Mouse (Mus musculus): ENCODE results near the gene Cic. TPM values are rescaled to one million over a fixed set of nuclear protein-coding genes. Genes with fewer than 3 reads are reported as not detected.

The Cic gene
- polyA plus RNA-seq, 2 experiments: 48.9 to 155 TPM

- no peak for TF ChIP-seq POLR2A (IDR thresholded peaks at IDR 0.05; ENCODE audit: borderline replicate concordance, extremely low read depth, insufficient read depth, insufficient read length)
- DNase-seq (ENCODE audit: low spot score): peak; percentile 85
- H3K9me3 ChIP-seq (ENCODE audit: control insufficient read depth, low read length): no peaks in the 10 kb centered on the region
- H3K4me2 ChIP-seq (replicated peaks; ENCODE audit: low read depth, low read length, severe bottlenecking): peak overlapping the region; percentile 95
- WGBS: under 1% methylated on average over 34 of the region's 73 CpGs
- H3K27me3 ChIP-seq (ENCODE audit: control insufficient read depth, insufficient read depth, low read length): no peaks in the 10 kb centered on the region
- H3K9ac ChIP-seq (ENCODE audit: low read depth, low read length, severe bottlenecking): peak overlapping the region; percentile 91
- peak; percentile 67 for ATAC-seq (ENCODE audit: low FRiP score, low read depth)
- peaks cover 49% of the 10 kb centered on the region for H3K4me1 ChIP-seq (ENCODE audit: control insufficient read depth, insufficient read depth, low read length)
- peaks cover 20% of the 10 kb centered on the region for H3K36me3 ChIP-seq (ENCODE audit: control insufficient read depth, insufficient read depth, low read length)
- peak overlapping the region; percentile 97 for H3K27ac ChIP-seq (replicated peaks; ENCODE audit: low read depth, low read length)
- H3K4me3 ChIP-seq (replicated peaks; ENCODE audit: low read length): peak overlapping the region; percentile 99
Measured at GRCm38 (mm10) chr7:25249314-25250140, 18.0 kb upstream of the Cic start.

- peaks cover 42% of the 10 kb centered on the region for H3K4me1 ChIP-seq (ENCODE audit: control insufficient read depth, insufficient read depth, low read length)
- H3K36me3 ChIP-seq (ENCODE audit: control insufficient read depth, insufficient read depth, low read length): peaks cover 11% of the 10 kb centered on the region
Measured at GRCm38 (mm10) chr7:25250141-25250972, 17.1 kb upstream of the Cic start, which contains the start of gene Erf. Gene Erf, minus strand, starts transcription at chr7:25250761.

DNA sequence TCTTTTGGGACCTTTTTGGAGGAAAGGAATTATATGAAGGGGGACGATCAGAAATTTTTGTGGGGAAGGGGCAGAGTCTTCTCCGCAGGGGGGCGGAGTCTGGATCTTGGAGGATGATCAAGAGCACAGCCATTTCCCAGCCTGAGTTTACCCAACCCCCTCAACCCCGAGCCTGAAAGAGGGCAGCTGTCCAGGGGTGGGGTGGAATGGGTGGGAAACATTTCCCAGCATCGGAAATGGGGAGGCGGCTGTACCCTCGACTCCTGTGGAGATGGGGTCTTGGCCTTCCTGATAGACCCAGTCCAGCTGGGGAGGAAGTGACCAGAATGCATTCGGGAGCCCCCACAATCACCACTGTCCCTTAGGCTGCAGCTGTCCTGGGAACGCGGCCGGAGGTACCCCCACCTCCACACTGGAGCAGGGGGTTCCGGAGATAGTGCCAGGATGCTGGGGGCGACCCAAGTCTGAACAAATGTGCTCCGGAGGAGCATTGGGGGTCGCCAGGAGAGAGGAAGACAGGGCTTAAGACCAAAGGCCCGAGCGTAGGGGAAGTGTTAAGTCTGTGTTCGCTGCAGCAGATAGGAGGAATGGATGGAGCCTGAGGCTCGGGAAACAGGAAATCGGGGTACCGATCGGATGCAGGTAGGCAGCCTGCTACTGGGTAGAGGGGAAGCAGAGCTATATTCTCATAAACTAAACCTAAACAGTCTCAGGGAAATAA, 16.3 kb upstream of the Cic start:
- Histone ChIP-seq H3K4me2 (replicated peaks; ENCODE audit: low read depth, low read length, severe bottlenecking) (peak overlapping the region; percentile 95), H3K27me3 (ENCODE audit: control insufficient read depth, insufficient read depth, low read length) (no peaks in the 10 kb centered on the region), H3K36me3 (ENCODE audit: control insufficient read depth, insufficient read depth, low read length) (peaks cover 3% of the 10 kb centered on the region; the same call in 1 of the 2 replicates), H3K9ac (ENCODE audit: low read depth, low read length, severe bottlenecking) (peak overlapping the region; percentile 91), H3K4me3 (replicated peaks; ENCODE audit: low read length) (peak overlapping the region; percentile 99), H3K4me1 (ENCODE audit: control insufficient read depth, insufficient read depth, low read length) (peaks cover 33% of the 10 kb centered on the region), H3K27ac (replicated peaks; ENCODE audit: low read depth, low read length) (peak overlapping the region; percentile 97), H3K9me3 (ENCODE audit: control insufficient read depth, low read length) (no peaks in the 10 kb centered on the region)
- peak; percentile 51 for ATAC-seq (ENCODE audit: low FRiP score, low read depth)
- 2% methylated on average over 22 of the region's 22 CpGs for WGBS
- no peak for TF ChIP-seq POLR2A (IDR thresholded peaks at IDR 0.05; ENCODE audit: borderline replicate concordance, extremely low read depth, insufficient read depth, insufficient read length)
- DNase-seq (ENCODE audit: low spot score): peak; percentile 87

More at GRCm38 (mm10) chr7:25250141-25250972, 17.1 kb upstream of the Cic start, which contains the start of gene Erf:
- Histone ChIP-seq H3K9me3 (ENCODE audit: control insufficient read depth, low read length) (no peaks in the 10 kb centered on the region), H3K4me3 (replicated peaks; ENCODE audit: low read length) (peak within 1 kb of the TSS; percentile 99), H3K9ac (ENCODE audit: low read depth, low read length, severe bottlenecking) (peak within 1 kb of the TSS; percentile 91), H3K27me3 (ENCODE audit: control insufficient read depth, insufficient read depth, low read length) (no peaks in the 10 kb centered on the region), H3K4me2 (replicated peaks; ENCODE audit: low read depth, low read length, severe bottlenecking) (peak within 1 kb of the TSS; percentile 95), H3K27ac (replicated peaks; ENCODE audit: low read depth, low read length) (peak within 1 kb of the TSS; percentile 97)
- no peak for TF ChIP-seq POLR2A (IDR thresholded peaks at IDR 0.05; ENCODE audit: borderline replicate concordance, extremely low read depth, insufficient read depth, insufficient read length)
- WGBS: 4% methylated on average over 53 of the region's 81 CpGs
- DNase-seq (ENCODE audit: low spot score): peak; percentile 89
- peak; percentile 85 for ATAC-seq (ENCODE audit: low FRiP score, low read depth)

- Histone ChIP-seq H3K27ac (replicated peaks; ENCODE audit: low read depth, low read length) (peak overlapping the region; percentile 97), H3K27me3 (ENCODE audit: control insufficient read depth, insufficient read depth, low read length) (no peaks in the 10 kb centered on the region), H3K9me3 (ENCODE audit: control insufficient read depth, low read length) (no peaks in the 10 kb centered on the region), H3K4me3 (replicated peaks; ENCODE audit: low read length) (peak overlapping the region; percentile 99), H3K4me2 (replicated peaks; ENCODE audit: low read depth, low read length, severe bottlenecking) (peak overlapping the region; percentile 95), H3K9ac (ENCODE audit: low read depth, low read length, severe bottlenecking) (peak overlapping the region; percentile 91), H3K4me1 (ENCODE audit: control insufficient read depth, insufficient read depth, low read length) (peaks cover 27% of the 10 kb centered on the region), H3K36me3 (ENCODE audit: control insufficient read depth, insufficient read depth, low read length) (no peaks in the 10 kb centered on the region)
- 18% methylated on average over 8 of the region's 8 CpGs for WGBS
- TF ChIP-seq POLR2A (IDR thresholded peaks at IDR 0.05; ENCODE audit: borderline replicate concordance, extremely low read depth, insufficient read depth, insufficient read length): no peak
- ATAC-seq (ENCODE audit: low FRiP score, low read depth): no peak
- no peak for DNase-seq (ENCODE audit: low spot score)
Measured at GRCm38 (mm10) chr7:25251822-25252221, 15.7 kb upstream of the Cic start.

All from limb, embryonic 14.5 days (tissue).